Mouse (Mus musculus): ENCODE data around the gene Imp3.
"Not testable (repeated sequence)": the region's sequence is repeated elsewhere in the genome, so short reads cannot be mapped to it uniquely, and the experiment has no call there.

DNA sequence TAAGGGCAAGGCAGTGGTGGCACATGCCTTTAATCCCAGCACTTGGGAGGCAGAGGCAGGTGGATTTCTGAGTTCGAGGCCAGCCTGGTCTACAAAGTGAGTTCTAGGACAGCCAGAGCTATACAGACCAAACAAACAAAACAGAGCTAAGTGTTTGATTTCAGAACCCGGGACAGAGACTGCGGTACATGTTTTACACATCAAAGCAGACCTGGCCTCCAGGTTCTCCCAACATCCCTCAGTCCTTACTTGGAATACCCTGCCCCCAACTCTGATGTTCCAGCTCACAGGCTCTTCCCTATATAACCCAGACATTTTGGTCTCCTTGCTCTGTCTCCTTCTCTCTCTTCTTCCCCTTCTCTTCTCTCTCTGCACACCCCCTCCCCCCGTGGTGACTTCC is 27.3 kb upstream of the Imp3 start:
- not testable (repeated sequence) for TF ChIP-seq CTCF, EP300 (IDR thresholded peaks at IDR 0.05)

All from lung, postnatal 0 days (tissue).